Mouse (Mus musculus): Measurements from ENCODE around the gene BC024978. TPM values are rescaled to one million over a fixed set of nuclear protein-coding genes. Genes with fewer than 3 reads are reported as not detected.

Gene BC024978
- polyA plus RNA-seq, 1 experiment from 2014 or later = 1.9 TPM

DNA sequence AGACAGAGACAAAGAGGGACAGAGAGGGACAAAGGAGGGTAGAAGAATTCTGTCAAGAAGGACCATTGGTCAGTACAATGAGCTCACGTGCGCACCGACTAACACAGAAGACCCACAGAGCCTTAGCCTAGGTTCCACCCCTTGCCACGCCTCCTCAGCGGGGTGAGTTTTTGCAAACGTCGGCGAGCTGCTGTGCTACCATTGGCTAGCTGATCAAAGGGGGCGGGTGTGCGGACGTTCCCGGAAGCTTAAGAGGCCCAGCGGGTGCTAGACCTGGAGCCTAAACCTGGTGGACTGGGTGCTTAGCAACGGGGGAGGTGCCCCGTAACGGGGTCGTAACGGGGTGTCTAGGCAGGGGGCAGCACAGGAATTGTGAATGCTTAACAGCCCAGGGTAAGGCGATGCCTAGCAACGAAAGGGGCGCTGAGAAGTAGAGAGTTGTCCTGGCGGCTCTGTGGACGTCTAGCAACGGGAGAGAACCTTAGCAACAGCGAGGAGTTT, 37.2 kb downstream of the BC024978 start, which contains the start of gene Coq8b:
Gene Coq8b (plus strand): TSS at position 243 of the 501 bp plus-strand sequence.
- ATAC-seq = peak; percentile 80
- H3K9ac ChIP-seq (ENCODE audit: low read depth, low read length) = peak within 1 kb of the TSS; percentile 31; the same call in 1 of the 2 replicates
- no peak within 1 kb of the TSS; the same call in 1 of the 2 replicates for H3K27ac ChIP-seq (ENCODE audit: low read depth, low read length)
- H3K9me3 ChIP-seq (ENCODE audit: control insufficient read depth) = no peaks in the 10 kb centered on the region
- WGBS = 0% methylated on average over 25 of the region's 25 CpGs
- peak within 1 kb of the TSS; percentile 70 for H3K4me3 ChIP-seq (ENCODE audit: low read depth, low read length)
- no peaks in the 10 kb centered on the region for H3K4me1 ChIP-seq (replicated peaks; ENCODE audit: control insufficient read depth, insufficient read depth, low read length)
- H3K36me3 ChIP-seq (ENCODE audit: control insufficient read depth, insufficient read depth) = peaks cover 8% of the 10 kb centered on the region; the same call in 1 of the 2 replicates
- H3K4me2 ChIP-seq (replicated peaks; ENCODE audit: low read depth) = peak within 1 kb of the TSS; percentile 67
- no peaks in the 10 kb centered on the region for H3K27me3 ChIP-seq (replicated peaks; ENCODE audit: control insufficient read depth, insufficient read depth, low read length)
- peak; percentile 44 for TF ChIP-seq CTCF (IDR thresholded peaks at IDR 0.05; ENCODE audit: low read depth)

DNA sequence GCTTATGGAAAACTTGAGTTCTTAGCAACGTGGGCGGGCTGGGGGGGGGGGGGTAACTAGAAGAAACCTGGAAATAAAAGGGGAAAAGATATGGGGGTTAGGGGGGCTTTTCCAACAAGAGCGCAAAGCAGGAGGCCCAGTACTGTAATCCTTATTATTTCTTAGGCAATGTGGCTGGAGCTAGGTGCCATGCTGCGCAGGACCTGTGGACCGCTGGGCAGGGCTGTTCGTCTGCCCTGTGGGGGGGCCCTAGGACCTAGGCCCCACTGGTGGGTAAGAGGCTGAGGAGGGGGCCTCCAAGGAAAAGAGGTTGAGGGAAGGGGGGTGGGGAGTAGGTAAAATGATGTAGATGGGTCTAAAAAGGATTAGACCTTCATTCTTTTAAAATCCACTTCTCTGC, 37.7 kb downstream of the BC024978 start:
- Histone ChIP-seq H3K9ac (ENCODE audit: low read depth, low read length) (peak overlapping the region; percentile 31; the same call in 1 of the 2 replicates), H3K27me3 (replicated peaks; ENCODE audit: control insufficient read depth, insufficient read depth, low read length) (no peaks in the 10 kb centered on the region), H3K4me3 (ENCODE audit: low read depth, low read length) (peak overlapping the region; percentile 70), H3K27ac (ENCODE audit: low read depth, low read length) (no peak overlapping the region), H3K4me1 (replicated peaks; ENCODE audit: control insufficient read depth, insufficient read depth, low read length) (no peaks in the 10 kb centered on the region), H3K36me3 (ENCODE audit: control insufficient read depth, insufficient read depth) (peaks cover 9% of the 10 kb centered on the region; the same call in 1 of the 2 replicates), H3K9me3 (ENCODE audit: control insufficient read depth) (no peaks in the 10 kb centered on the region), H3K4me2 (replicated peaks; ENCODE audit: low read depth) (peak overlapping the region; percentile 67)
- no peak; the same call in 1 of the 2 replicates for ATAC-seq
- no peak for TF ChIP-seq CTCF (IDR thresholded peaks at IDR 0.05; ENCODE audit: low read depth)
- 4% methylated on average over 6 of the region's 6 CpGs for WGBS

DNA sequence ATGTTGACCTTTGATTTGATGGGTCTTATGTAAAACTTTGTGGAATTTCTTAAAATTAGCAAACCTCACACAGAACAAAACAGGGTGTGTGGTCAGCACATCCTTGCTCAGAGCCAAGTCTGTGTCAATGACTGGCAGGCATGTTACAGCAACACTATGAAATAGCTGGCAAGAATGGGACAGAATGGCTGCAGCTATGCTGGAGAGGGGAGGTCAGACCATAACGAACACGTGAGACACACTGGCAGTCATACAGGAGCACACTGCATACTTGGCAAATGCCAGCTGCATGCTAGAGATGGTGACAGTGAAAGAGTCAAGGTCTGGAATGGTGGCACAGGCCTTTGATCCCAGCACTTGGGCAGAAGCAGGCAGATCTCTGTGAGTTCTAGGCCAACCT, 40.1 kb downstream of the BC024978 start:
- peaks cover 24% of the 10 kb centered on the region for H3K36me3 ChIP-seq (ENCODE audit: control insufficient read depth, insufficient read depth)
- H3K9ac ChIP-seq (ENCODE audit: low read depth, low read length) = no peak overlapping the region
- TF ChIP-seq CTCF (IDR thresholded peaks at IDR 0.05; ENCODE audit: low read depth) = no peak
- H3K9me3 ChIP-seq (ENCODE audit: control insufficient read depth) = no peaks in the 10 kb centered on the region
- H3K4me3 ChIP-seq (ENCODE audit: low read depth, low read length) = no peak overlapping the region
- no peak overlapping the region for H3K27ac ChIP-seq (ENCODE audit: low read depth, low read length)
- H3K27me3 ChIP-seq (replicated peaks; ENCODE audit: control insufficient read depth, insufficient read depth, low read length) = no peaks in the 10 kb centered on the region
- ATAC-seq = no peak
- no peak overlapping the region for H3K4me2 ChIP-seq (replicated peaks; ENCODE audit: low read depth)
- no peaks in the 10 kb centered on the region for H3K4me1 ChIP-seq (replicated peaks; ENCODE audit: control insufficient read depth, insufficient read depth, low read length)
- 91% methylated on average over 2 of the region's 2 CpGs for WGBS

- ATAC-seq = no peak
- peak; percentile 61 for TF ChIP-seq CTCF (IDR thresholded peaks at IDR 0.05; ENCODE audit: low read depth)
- H3K9ac ChIP-seq (ENCODE audit: low read depth, low read length) = no peak overlapping the region
These were observed 41.9 kb downstream of the BC024978 start for GRCm38 (mm10) chr7:27237527-27237926.

GRCm38 (mm10) chr7:27238568-27238967, 43.0 kb downstream of the BC024978 start:
- H3K4me1 ChIP-seq (replicated peaks; ENCODE audit: control insufficient read depth, insufficient read depth, low read length) = no peaks in the 10 kb centered on the region
- WGBS = 92% methylated on average over 5 of the region's 5 CpGs
- H3K4me3 ChIP-seq (ENCODE audit: low read depth, low read length) = no peak overlapping the region

More at GRCm38 (mm10) chr7:27237527-27237926, 41.9 kb downstream of the BC024978 start:
- Histone ChIP-seq H3K4me2 (replicated peaks; ENCODE audit: low read depth) (no peak overlapping the region), H3K9me3 (ENCODE audit: control insufficient read depth) (no peaks in the 10 kb centered on the region), H3K4me1 (replicated peaks; ENCODE audit: control insufficient read depth, insufficient read depth, low read length) (no peaks in the 10 kb centered on the region), H3K27ac (ENCODE audit: low read depth, low read length) (no peak overlapping the region), H3K36me3 (ENCODE audit: control insufficient read depth, insufficient read depth) (peaks cover 35% of the 10 kb centered on the region), H3K4me3 (ENCODE audit: low read depth, low read length) (no peak overlapping the region), H3K27me3 (replicated peaks; ENCODE audit: control insufficient read depth, insufficient read depth, low read length) (no peaks in the 10 kb centered on the region)
- WGBS = 83% methylated on average over 2 of the region's 2 CpGs

DNA sequence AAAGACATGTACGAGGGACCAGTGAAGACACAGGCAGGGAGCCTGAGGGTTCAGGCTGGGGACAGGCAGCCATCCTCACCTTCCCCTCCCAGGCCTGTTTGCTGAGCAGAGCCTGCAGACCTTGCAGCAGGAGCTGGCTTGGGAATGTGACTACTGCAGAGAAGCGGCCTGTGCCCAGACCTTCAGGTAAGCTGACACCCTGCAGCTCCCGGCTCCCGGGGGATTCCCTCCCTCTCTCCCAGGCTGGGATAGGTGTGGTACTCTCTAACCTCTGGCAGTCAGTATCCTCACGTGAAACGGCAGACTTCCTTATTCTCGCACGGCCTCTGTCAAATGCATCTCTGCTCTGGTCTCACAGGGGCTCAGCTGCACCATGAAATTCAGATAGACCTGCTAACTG, 47.6 kb downstream of the BC024978 start:
- TF ChIP-seq CTCF (IDR thresholded peaks at IDR 0.05; ENCODE audit: low read depth) = no peak
- Histone ChIP-seq H3K27ac (ENCODE audit: low read depth, low read length) (no peak overlapping the region), H3K9me3 (ENCODE audit: control insufficient read depth) (no peaks in the 10 kb centered on the region), H3K4me2 (replicated peaks; ENCODE audit: low read depth) (no peak overlapping the region), H3K9ac (ENCODE audit: low read depth, low read length) (no peak overlapping the region), H3K4me1 (replicated peaks; ENCODE audit: control insufficient read depth, insufficient read depth, low read length) (no peaks in the 10 kb centered on the region), H3K36me3 (ENCODE audit: control insufficient read depth, insufficient read depth) (peaks cover 54% of the 10 kb centered on the region), H3K27me3 (replicated peaks; ENCODE audit: control insufficient read depth, insufficient read depth, low read length) (no peaks in the 10 kb centered on the region), H3K4me3 (ENCODE audit: low read depth, low read length) (no peak overlapping the region)
- 70% methylated on average over 8 of the region's 8 CpGs for WGBS
- ATAC-seq = no peak

More at GRCm38 (mm10) chr7:27238568-27238967, 43.0 kb downstream of the BC024978 start:
- no peak overlapping the region for H3K9ac ChIP-seq (ENCODE audit: low read depth, low read length)
- no peaks in the 10 kb centered on the region for H3K9me3 ChIP-seq (ENCODE audit: control insufficient read depth)
- no peak overlapping the region for H3K4me2 ChIP-seq (replicated peaks; ENCODE audit: low read depth)
- H3K27ac ChIP-seq (ENCODE audit: low read depth, low read length) = no peak overlapping the region
- H3K27me3 ChIP-seq (replicated peaks; ENCODE audit: control insufficient read depth, insufficient read depth, low read length) = no peaks in the 10 kb centered on the region
- TF ChIP-seq CTCF (IDR thresholded peaks at IDR 0.05; ENCODE audit: low read depth) = no peak
- peaks cover 40% of the 10 kb centered on the region for H3K36me3 ChIP-seq (ENCODE audit: control insufficient read depth, insufficient read depth)
- no peak for ATAC-seq
